Mouse (Mus musculus) left cerebral cortex, adult 2 months (tissue): ENCODE measurements around the gene Serinc2. TPM values are rescaled to one million over a fixed set of nuclear protein-coding genes. Genes with fewer than 3 reads are reported as not detected.
"Not testable (repeated sequence)": the region's sequence is repeated elsewhere in the genome, so short reads cannot be mapped to it uniquely, and the experiment has no call there.

ENCODE experiments used
- DNase-seq, 2 experiments: peaks; one replicate each; pipeline ENCODE4 v3.0.0; 2021 to 2022; ENCODE audit warnings: low spot score in 2 of 2, mixed read lengths in 1 of 2; ENCODE audit errors: extremely low spot score in 1 of 2
- H3K27ac ChIP-seq: fragments of 200-600 bp; 2 replicates; pipeline ENCODE4 v1.8.1; 2022
- H3K4me3 ChIP-seq: fragments of 200-600 bp; 2 replicates; pipeline ENCODE4 v1.8.1; 2022
- CTCF ChIP-seq: fragments of 200-600 bp; IDR thresholded peaks from 2 replicates; pipeline ENCODE4 v1.8.1; 2022; ENCODE audit warnings: antibody characterized with exemption, mild to moderate bottlenecking, moderate library complexity
- intact Hi-C: fragments of 180-260 bp; cut with DNase I; formaldehyde crosslinking; loops from one replicate; pipeline ENCODE4 v1.15.1; 2025
- total RNA-seq, 2 experiments: library from RNA; stranded (reverse); gene quantifications; 2 replicates each; pipeline ENCODE4 v1.2.3; 2021

Gene Serinc2
- total RNA-seq, 2 experiments from 2014 or later, result 6.5 to 11.9 TPM

DNA sequence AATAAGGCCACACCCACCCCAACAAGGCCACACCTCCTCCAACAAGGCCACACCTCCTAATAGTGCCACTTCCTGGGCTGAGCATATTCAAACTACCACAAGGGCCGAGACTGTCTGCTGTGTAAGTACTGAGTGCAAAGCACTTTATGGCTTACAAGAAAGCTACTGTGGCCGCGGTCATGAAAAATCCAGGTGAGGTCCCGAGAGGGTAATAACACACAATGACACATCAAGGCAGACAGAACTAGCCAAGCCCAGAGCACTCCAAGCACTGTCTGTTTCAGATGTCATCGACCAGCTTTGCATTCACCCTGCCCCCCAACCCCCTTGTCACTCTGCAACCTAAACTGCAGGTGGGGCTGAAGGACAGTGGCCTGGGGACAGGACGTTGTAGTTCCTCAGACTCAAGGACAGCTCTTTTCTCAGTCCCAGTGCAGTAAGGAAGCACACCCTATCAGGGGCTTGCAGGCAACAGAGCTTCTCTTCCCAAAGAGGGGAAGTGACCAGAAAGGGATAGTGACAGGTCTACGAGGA lies 27.8 kb downstream of the Serinc2 start:
- intact Hi-C loops, result no loop called here
- H3K27ac ChIP-seq, result no peak overlapping the region
- no peak for TF ChIP-seq CTCF
- DNase-seq, result no peak
- H3K4me3 ChIP-seq, result no peak overlapping the region

DNA sequence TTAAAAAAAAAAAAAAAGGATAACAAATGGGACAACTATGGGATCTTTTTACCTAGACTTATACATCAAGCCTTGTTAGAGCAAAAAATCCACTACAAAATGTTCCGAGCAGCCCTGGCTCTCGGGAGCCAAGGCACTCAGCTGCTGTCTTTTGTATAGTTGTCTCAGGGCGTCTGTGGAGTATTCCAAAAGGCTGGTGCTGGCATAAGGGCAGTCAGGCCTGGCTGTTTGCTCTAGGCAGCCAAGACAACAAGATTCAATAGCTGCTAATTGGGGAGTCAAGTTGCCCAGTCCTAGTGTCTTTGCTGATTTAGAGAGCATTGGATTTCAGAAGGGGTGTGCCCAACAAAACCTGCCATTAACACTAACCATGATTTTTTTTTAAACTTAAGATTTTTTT lies 30.4 kb downstream of the Serinc2 start:
- no peak for TF ChIP-seq CTCF
- intact Hi-C loops, result no loop called here
- Histone ChIP-seq H3K4me3 (no peak overlapping the region), H3K27ac (no peak overlapping the region)
- DNase-seq, result no peak

DNA sequence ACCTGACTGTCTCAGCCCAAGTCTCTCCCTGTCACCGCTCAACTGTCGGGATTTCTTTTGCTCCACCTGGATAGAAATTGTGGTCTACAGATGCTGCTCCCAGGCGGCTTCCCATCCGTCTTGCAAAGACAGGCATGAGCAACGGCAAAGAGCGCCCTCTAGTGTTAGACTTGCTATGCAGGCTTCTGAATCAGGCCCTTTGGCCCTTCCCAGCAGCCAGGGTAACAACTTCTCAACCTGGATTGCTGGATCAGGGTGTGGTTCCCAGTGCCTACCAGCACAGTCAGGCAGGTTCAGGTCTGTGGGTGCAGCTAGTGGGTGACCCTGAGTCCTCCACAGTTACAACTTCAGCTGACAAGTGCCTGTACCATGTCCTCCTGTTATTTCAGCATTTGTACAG lies 32.9 kb downstream of the Serinc2 start:
- DNase-seq, result peak; percentile 50 to 67
- peak; percentile 85 for TF ChIP-seq CTCF
- intact Hi-C loops, result loop anchor here (2.0 kb wide), 1 partner anchor 47 kb away; no protein-coding TSS in a partner anchor
- H3K4me3 ChIP-seq, result no peak overlapping the region
- H3K27ac ChIP-seq, result no peak overlapping the region

DNA sequence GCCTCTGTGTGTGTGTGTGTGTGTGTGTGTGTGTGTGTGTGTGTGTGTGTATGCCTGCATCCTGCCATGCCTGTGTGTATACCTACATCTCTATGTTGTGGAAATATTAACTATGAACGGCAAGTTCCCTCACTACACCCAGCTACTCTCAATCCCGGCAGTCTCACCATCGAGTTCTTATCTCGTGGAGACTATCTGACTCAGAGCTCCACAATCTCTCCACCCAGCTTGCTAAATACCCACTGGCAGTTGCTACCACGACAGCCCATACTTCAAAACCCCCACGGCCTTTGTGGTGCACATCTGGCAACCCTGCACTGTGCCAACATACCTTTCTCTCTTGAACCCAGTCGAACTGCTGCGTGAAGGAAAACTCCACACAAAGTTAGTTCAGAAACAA lies 34.3 kb downstream of the Serinc2 start:
- DNase-seq, result no peak
- no peak for TF ChIP-seq CTCF
- H3K4me3 ChIP-seq, result no peak overlapping the region
- intact Hi-C loops, result no loop called here
- no peak overlapping the region for H3K27ac ChIP-seq

DNA sequence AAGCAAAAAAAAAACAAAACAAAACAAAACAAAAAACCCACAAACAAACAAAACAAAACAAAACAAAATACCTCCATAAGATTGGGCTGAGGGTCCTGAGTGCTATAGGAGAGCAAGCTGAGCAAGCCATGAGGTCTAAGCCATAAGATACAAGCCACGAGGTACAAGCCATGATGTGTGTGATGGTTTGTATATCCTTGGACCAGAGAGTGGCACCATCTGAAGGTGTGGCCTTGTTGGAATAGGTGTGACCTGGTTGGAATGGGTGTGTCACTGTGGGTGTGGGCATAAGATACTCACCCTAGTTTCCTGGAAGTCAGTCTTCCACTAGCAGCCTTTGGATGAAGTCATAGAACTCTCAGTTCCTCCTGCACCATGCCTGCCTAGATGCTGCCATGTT lies 35.4 kb downstream of the Serinc2 start:
- intact Hi-C loops, H3K27ac ChIP-seq, H3K4me3 ChIP-seq, DNase-seq: not testable (repeated sequence)

GRCm38 (mm10) chr4:130242956-130243355 lies 36.0 kb downstream of the Serinc2 start:
- Histone ChIP-seq H3K27ac (no peak overlapping the region), H3K4me3 (no peak overlapping the region)
- no peak for TF ChIP-seq CTCF
- intact Hi-C loops, result no loop called here
- DNase-seq, result no peak

- no peak overlapping the region for H3K4me3 ChIP-seq
- intact Hi-C loops, result no loop called here
- no peak overlapping the region for H3K27ac ChIP-seq
- DNase-seq, result no peak
- peak; percentile 9 for TF ChIP-seq CTCF
Measured at GRCm38 (mm10) chr4:130240695-130241094, 38.3 kb downstream of the Serinc2 start.

GRCm38 (mm10) chr4:130237607-130238006 lies 41.4 kb downstream of the Serinc2 start:
- no peak for DNase-seq
- no peak overlapping the region for H3K4me3 ChIP-seq
- no peak overlapping the region for H3K27ac ChIP-seq
- intact Hi-C loops, result no loop called here
- TF ChIP-seq CTCF, result no peak

- no peak overlapping the region for H3K27ac ChIP-seq
- no peak for DNase-seq
- intact Hi-C loops, result no loop called here
- TF ChIP-seq CTCF, result no peak
- H3K4me3 ChIP-seq, result no peak overlapping the region
Measured at GRCm38 (mm10) chr4:130236361-130236760, 42.6 kb downstream of the Serinc2 start.

DNA sequence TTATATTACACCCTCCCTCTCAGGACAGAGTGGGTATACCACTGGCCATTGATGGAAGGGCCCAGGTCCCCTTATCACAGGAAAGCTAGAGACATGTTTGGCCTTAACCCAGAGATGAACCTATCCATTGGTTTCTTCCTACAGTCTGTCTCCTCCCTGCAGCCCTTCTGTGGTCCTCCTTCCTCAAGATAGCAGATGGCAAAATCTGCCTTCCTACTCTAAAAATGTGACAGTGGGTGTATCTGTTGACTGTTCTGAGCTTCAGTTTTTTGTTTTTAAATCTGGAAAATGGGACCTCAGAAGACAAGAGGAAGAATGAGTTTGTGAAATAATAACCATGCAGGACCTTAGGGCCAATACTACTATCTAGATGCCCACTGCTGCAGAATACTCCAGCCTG lies 54.9 kb downstream of the Serinc2 start:
- Histone ChIP-seq H3K27ac (no peak overlapping the region), H3K4me3 (no peak overlapping the region)
- no peak for DNase-seq
- TF ChIP-seq CTCF, result no peak
- intact Hi-C loops, result no loop called here

DNA sequence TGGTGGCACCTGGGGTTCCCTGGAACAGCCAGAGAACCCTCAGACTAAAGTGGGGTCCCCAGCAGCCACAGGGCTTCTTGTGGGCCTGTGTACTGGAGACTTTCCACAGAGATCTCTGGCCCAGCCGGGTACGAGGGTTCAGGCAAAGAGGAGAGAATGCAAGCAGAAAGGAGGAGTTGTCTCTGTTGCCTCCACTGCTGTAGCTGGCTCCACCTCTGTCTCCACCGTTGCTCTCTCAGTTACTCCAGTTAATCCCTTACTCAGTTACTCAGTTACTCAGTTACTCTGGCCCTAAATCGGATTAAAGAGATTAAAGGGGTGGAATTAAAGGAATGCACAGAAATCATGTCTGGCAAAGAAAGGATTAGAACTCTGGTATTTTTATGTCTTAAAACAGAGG lies 56.8 kb downstream of the Serinc2 start, which contains the start of gene Gm853:
Gene Gm853 (minus strand): TSS at position 223 of the 400 bp plus-strand sequence.
- no peak for TF ChIP-seq CTCF
- intact Hi-C loops, result no loop called here
- no peak for DNase-seq
- no peak within 1 kb of the TSS for H3K27ac ChIP-seq
- no peak within 1 kb of the TSS for H3K4me3 ChIP-seq

DNA sequence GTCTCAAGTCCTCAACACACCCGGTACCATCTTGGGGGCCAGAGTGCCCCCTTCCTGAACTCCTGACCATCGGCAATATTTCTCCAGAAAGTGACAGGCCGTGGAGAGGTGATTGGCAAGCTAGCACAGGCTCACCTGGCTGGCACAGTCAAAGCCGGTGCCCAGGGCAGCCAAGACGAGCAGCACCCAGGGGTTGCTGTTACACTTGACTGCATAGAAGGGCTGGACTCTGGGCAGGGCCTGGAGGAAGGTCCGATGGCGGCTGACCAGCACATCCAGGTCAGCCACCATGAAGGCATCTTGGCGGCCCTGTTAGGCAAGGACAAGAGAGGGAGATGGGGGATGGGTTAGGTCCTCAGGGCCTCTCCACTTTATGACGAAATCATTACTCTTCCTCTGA lies 58.8 kb downstream of the Serinc2 start:
- no peak for TF ChIP-seq CTCF
- no peak overlapping the region for H3K4me3 ChIP-seq
- no peak overlapping the region for H3K27ac ChIP-seq
- no peak for DNase-seq
- intact Hi-C loops, result no loop called here

- Histone ChIP-seq H3K4me3 (no peak overlapping the region), H3K27ac (no peak overlapping the region)
- TF ChIP-seq CTCF, result no peak
- DNase-seq, result no peak
- intact Hi-C loops, result no loop called here
Measured at GRCm38 (mm10) chr4:130215392-130215791, 63.6 kb downstream of the Serinc2 start.
